Mouse (Mus musculus): ENCODE results near the gene Mical2.
A peak's percentile ranks its signal among the peaks of the same experiment; 100 is the strongest.

Gene Mical2

DNA sequence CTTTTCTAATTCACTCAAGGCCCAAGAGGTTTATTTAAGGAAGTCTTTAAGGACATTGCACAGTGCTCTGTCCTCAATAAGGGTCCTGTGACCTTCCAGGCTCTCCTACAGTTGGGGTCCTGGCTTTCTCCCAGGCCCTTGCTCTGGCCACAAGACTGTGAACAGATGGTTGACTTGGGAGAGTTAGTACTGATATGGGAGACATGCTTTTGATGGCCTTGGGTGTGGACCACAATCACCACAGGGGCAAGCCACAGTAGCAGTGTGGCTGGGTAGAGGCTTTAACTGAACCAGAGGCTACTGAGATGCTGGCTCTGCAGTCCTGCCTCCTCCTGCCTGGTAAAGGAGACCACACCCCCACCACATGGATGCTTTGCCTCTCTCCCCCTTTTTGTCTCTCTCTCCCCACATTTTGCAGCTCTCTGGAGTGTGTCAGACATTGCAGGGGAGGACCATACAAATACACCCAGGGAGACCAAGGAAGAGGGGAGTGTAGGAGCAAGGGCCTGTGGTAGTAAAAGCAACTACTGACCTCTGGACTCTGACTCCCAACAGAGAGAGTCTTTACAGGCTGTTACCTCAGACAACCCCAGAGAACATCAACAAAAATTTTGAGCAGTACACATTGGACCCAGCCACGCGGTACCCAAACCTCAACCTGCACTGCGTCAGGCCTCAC is 94.5 kb downstream of the Mical2 start:
- peak in 1 of 2 experiments; percentile 22 for DNase-seq

DNA sequence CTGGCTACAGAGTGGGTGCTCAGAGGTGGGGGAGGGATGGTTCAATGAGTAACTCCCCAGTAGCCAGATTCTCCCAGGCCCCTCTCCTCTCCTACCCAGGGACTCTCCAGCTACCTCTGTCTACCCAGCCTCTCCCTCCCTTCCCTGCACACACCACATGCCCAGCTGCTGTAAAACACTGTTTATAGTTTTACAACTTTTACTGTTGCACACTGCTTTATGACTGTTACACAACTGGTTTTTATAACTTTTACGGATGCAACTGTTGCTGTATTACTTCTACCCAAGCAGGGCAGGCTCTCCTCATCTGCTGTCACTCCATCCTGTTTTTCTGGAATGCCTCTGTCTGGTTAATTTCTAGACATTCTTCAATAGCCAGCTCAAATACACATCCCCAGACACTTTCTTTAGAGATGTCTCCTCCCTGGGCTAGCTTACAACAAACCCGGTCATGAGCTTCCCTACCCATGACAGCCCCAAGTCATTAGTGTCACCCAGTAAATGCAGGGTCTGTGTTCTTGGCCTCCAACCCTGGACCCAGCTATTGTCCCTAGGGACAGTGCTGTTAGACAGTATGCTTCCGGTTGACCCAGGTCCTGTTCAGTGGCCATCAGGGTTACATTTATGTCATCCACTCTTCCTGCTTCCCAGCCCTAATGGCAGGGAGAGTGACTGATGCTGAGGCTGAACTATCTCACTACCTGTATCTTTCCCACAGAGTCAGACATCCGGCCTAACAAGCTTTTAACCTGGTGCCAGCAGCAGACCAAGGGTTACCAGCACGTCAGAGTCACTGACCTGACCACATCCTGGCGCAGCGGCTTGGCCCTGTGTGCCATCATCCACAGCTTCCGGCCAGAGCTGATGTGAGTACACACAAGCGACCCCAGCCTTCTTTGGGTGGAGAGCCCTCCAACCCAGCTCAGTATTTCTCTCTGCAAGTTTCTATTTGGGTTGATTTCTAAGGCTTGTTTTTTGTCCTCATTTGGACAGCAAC is 96.4 kb downstream of the Mical2 start:
- DNase-seq = no peak

DNA sequence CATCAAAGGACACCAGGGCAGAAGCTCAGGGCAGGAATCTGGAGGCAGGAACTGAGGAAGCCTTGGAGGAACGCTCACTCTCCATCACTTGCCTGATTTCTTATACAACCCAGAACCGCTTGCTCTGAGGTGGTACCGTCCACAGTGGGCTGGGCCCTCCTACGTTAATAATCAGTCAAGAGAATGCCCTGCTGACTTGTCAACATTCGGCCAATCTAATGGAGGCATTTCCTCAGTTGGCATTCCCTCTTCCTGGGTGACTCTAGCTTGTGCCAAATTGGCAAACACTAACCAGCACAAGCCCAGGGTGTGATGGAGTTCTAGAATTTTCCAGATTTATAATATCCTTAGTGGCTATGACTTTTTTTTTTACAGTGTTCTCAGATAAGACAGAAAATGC is 98.9 kb downstream of the Mical2 start:
- DNase-seq = no peak

DNA sequence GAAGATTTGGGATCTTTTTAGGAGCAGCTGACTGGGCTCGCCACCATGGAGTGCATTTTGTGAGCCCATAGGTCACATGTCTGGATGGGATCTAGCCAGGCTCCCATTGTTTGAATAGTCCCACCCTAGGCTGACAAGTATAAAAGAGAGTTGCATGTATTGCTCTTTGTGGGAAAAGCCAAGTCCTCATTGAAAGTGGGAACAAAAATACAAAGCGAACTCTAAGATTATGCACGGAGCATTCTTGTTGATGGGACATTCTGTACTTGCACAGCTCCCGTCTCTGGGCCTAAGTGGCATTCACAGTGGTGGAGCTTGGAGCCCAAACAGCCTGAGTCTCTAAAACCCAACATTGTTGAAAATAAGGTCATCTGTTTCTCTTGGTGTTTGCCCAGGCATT is 101.2 kb downstream of the Mical2 start:
- DNase-seq = no peak

DNA sequence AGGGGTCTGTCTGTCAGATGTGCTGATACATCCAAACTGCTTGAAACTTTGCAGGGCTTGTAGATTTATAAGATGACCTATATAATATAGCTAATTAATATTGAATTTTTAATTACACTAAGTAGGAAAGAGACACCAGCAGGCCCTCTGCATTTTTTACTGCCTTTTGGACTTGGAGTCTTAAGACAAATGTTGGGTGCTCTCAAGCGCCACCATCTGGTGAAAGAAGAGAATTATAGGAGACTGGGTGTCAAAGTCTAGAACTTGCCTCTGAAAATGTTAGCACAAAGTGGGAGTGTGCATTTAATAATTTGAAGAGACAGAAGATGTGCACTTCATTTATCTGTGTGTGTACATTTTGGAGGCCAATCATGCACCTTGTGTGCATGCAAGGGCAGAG is 103.3 kb downstream of the Mical2 start:
- peak; percentile 45 to 68 for DNase-seq

DNA sequence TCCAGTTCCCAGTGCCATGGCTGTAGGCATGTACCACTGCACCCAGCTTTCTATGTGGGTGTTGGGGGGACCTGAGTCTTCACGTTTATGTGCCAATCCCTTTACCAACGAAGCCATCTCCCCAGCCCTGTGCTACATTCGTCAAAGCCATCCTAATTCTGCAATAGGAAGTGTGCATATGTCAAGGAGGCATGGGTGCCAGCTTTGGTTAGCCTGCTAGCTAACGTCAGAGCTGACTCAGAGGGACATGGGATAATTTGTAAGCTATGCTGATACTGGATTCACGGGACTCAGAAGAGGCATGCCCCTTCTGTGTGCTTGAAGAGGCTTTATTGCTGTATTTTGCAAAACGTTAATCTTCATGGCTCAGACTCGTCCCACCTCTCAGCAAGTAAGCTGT is 103.8 kb downstream of the Mical2 start:
- DNase-seq = no peak

DNA sequence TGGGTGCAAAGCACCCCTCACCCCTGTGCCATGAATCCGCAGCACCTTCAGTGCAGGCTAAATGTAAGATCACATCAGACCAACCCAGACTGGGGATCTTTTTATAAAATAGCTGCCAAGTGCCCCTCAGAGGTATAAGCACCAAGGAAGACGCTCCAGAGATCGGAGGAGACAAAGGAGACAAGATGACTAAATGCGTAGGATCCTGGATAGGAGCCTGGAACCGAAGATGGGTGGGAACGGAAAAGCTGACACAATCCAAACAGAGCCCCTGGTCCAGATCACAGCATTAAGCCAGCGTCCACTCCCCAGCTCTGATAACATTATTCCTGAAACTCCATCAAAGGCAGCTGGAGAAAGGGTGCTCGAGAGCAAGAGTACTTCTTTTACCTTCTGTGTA is 105.3 kb downstream of the Mical2 start:
- DNase-seq = no peak

DNA sequence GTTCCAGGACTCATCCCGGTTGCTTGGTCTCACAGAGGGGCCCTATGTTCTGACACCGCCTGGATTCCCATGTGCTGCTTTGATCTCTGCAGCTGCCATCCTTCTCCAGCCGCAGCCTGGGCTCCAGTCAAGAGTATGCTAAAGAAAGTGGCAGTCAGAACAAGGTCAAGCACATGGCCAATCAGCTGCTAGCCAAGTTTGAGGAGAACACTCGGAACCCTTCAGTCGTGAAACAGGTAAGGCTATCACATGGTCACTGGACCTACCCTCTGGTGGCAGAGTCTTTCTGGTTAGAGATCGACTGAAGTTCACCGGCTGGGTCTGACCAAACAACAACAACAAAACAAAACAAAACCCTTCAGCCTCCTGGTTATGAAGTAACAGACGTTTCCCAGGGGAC is 106.1 kb downstream of the Mical2 start:
- no peak for DNase-seq

DNA sequence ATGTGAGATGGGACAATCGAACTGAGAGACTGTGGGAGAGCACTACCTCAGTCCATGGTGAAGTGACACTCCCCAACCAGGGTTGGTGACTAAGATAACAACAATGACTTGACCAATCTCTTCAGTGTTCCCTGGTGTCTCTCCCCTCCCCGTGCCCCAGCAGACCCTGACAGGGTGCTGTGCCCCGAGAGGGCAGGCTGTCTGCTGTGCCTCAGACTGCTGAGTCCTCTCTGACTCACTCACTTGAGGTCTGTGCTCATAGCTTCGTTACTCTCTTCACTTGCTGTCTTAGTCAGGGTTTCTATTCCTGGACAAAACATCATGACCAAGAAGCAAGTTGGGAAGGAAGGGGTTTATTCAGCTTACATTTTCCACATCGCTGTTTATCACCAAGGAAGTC is 106.8 kb downstream of the Mical2 start:
- DNase-seq = no peak

DNA sequence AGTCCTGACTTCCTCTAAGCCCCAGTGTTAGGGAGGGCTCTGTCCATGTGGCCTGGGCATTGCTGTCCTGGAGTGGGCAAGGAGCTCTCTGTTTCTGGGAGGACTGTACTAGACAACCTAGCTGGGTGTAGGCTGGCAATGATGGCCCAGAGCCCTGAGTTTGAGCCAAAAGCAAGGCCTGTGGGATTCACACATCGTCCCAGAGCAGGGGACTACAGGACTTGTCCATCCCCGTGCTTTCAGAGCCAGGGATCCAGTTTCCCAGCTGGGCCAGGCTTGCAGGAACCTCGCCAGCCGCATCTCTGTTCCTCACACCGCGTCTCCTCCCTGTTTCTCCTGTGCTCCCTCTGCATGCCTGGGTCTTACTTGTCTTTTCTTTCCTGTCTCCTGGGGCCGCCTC is 107.7 kb downstream of the Mical2 start:
- no peak for DNase-seq

DNA sequence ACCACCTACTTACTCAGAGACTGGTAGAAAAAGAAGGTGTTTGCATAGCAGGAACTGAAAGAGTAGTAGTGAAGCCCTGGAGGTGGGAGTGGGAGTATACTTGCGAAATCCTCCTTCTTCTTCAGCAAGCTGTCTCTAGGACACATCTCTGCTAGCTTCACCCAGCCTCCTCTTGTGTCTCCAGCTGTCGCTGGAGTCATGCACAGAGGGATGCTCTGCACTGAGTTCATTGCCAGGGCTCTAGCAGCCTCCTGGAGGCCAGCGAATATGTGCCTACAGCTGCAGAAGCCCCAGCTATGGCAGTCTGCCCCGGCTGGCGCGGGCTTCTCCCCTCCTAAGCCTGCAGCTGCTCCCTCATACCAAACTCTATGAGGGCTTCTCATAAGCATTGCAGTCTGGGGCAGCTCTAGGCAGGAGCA is 110.6 kb downstream of the Mical2 start:
- no peak for DNase-seq

DNA sequence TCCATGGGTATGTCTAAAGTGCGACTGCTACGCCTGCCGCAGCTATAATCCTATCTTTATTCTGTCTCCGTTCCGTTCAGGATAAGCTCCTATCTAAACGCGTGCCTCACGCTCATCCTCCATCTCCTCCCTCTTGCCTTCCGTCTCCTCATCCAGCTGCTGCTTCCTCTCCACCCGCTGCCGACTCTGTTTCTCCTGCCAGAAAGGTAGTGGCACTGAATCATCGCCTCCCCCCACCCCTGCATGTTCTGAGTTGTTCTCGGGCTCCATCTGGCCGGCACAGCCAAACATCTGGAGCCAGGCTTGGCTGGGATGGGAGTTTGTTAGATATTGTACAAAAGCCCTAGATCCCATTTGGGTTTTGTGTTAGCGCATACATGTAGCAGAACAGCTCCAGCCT is 111.1 kb downstream of the Mical2 start:
- DNase-seq = no peak

DNA sequence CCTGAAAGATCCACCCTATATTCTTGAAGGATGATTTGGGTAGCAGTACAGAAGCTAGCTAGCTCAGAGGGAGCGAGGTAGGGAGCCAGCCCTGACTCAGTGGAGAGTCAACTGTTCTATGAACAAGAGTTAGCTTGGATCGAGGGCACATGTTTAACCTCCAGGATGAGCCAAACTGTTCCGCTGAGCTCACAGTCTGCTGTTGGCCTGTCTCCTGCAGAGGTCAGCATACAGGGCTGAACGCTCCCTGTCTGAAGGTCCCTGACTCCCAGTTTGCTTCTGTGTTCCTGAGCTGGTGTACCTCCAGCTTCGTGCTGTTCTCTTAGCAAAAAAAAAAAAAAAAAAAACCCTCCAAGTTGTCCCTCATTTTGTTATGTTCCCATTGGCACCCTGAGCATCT is 112.1 kb downstream of the Mical2 start:
- DNase-seq = no peak

DNA sequence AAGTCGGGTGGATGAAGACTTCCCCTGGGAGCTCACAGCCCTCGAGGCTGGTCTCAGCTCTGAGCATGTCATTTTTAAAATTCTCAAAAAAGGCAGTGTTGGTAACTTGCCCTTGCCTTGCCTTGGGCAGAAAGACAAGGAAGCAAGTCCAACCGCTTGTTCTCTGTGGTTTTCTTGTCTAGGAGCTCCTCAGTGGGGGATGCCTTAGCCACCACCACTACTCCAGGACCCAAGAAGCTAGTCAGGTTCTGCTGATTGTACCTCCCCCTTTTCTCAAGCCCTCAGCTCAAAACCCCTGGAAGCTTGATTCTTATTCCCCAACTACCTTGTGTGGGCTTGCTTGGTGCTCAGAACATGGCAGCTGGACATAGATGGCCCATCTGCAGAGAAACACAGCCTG is 115.4 kb downstream of the Mical2 start:
- no peak for DNase-seq

DNA sequence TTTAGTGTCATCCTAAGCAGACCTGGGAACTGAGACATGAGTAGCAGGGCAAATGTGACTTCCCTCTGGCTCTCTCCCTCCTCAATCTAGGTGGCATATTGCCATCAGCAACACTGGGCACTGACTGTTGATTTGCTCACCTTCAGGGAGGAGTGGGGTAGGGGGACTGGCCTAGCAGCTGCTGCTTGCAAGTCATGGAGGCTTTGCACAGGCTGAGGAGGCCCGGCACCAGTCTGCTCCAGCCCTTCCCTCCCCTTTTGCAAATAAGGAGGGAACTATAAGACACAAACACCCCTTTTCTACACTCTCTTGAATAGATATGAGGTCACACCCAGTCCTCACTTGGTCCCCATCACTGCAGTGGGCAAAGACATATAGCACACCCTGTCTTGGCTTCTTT is 120.0 kb downstream of the Mical2 start:
- DNase-seq = no peak

DNA sequence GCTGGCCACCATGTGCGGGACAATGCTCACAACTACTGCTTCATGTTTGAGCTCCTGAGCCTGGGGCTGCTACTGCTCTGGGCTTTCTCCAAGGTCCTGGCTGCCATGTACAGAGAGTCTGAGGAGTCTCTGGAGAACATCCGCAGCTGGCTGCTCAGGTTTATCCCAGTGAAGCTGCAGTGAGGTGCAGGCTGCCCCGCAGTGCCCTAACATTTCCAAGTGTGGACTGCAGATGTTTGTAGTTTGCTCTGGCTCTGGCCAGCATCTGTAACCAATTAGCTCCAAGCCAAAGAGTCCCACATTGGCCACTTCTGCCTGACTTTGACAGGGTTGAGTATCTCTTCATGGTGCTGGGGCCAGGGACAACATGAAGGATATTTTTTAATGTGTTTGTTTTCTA is 125.9 kb downstream of the Mical2 start:
- no peak for DNase-seq

DNA sequence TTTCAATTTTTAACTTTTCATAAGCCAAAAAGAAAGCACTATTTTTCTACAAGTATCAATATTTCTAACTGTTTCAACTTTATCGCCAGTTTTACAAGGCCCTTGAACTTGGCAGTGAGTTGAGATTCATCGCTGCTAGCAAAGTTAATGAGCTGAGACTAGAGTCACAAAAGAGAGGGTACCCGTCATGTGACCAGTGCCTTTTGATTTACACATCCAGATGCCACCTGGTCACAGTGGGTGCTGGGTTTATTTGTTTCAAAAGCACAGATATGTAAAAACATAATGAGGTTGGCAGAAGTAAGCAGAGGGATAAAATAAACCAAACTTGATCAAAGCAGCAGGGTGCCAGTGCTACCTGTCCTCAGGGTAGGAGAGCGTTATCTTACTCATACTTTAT is 126.3 kb downstream of the Mical2 start:
- DNase-seq = no peak

DNA sequence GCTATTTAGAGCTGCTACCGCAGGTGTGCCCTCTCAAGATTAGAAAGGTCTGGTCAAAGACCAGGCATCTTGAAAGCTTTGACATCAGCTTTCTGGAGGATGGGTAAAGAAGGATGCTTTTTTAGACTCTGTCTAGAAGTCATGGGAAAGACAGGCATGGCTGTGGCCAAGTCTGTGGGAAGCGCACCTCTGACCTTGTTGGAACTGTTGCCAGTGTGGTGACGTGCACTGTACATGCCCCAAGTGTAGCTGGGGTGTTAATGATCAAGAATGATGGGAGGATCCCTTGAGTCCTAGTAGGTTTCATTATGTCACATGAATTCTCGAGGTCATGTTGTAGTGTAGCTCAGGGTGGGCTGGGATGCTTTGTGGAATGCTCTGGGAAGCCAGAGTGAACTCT is 127.4 kb downstream of the Mical2 start:
- DNase-seq = no peak

DNA sequence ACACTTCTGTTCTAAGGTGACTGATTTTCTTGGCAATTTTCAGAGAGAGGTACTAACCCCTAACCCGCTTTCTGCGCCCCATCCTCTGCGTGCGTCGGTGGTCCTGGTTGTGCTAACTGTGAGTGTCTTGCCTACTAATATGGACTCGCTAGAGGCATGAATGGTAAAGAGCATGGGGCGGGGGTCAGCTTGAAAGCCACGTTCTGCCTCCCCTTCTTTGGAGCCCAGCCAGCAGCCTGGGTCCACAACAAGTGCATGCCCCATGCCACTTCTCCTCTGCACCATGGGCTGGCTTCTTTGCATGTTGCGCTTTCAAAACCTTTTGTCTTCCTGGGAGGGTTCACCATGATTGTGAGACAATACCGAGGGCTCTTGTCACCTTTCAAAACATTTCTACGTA is 128.3 kb downstream of the Mical2 start:
- no peak for DNase-seq

DNA sequence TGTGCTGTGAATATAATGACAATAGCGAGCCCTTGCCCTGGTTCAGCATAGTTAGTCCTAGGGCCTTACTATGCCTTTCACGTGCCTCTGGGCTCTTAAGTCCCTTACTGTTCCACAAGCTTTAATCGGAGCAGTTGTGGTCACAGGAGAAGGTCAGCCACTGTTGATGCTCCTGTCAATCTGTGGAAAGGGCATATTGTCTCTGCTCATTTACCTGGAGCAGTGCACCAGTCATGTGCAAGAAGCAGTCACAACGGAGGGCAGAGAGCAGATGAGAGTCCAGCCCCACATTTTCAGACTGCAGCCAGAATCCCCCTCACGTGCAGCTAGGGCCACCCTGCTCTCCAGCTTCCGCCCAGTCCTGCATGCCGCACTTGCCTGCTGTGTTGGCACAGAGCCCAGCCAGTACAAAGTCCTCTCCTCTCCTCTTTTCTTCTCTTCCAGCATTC is 128.9 kb downstream of the Mical2 start:
- peak; percentile 80 to 89 for DNase-seq

DNA sequence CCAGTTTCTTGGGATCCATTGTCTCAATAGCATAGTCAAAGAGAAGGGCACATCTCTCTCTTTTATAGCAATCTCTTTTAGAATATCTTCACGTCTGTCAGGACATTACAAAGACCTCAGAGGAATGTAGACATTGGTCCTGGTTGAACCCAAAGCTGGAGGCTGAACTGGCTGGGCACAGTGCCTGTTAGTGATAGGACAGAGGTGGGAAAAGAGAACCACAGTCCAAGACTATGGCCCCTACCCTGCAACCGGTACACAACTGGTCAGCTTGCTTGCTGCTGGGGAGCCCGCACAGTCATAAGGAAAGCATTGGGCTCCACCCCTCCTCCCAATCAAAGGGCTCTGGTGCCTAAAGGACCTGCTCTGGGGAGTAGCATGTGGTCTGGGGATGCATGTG is 133.9 kb downstream of the Mical2 start:
- DNase-seq = no peak

DNA sequence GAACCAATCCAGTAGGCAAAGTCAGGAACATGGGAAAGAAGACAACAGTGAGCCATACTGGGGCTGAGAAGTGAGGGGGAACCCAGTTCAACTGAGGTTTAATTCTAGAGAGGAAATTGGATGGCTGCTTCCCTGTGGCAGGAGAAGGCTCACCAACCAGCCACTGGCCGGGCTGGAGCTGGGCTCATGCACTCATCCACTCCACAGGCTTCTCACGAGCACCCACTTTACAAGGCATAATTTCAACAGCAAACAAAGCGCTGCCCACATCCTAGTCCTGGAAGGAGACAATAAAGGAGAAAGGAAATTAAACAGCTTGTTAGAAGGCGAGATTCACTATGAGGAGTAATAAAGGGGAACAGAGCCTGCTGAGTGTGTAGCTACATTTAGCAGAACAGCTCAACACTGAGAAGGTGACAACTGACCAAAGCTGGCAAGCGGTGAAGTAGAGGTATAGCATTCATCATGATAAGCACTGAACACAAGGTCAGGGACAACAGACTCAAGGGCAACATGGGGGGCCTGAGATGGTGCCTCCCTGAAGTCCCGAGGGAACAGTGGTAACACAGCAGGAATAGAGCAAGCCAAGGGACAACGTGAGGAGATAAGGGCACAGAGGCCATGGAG is 137.0 kb downstream of the Mical2 start:
- DNase-seq = no peak

DNA sequence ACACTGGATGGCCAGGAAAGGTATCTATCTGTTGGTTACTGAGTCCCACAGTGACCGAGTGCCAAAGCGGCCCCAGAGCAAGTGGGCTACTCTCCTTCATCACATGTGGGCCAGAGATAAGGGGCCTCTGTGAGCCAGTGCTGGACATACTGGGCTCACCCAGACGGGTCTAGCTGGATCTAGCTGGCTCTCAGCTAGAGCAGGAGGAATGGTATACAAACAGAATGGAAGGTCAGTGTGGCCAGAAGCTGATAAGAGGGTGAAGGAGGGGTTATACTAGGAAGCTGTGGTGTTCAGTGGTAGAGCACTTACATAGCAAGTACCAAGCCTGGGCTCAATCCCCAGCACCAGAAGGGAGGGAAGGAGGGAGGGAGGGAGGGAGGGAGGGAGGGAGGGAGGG is 140.2 kb downstream of the Mical2 start:
- no peak for DNase-seq

DNA sequence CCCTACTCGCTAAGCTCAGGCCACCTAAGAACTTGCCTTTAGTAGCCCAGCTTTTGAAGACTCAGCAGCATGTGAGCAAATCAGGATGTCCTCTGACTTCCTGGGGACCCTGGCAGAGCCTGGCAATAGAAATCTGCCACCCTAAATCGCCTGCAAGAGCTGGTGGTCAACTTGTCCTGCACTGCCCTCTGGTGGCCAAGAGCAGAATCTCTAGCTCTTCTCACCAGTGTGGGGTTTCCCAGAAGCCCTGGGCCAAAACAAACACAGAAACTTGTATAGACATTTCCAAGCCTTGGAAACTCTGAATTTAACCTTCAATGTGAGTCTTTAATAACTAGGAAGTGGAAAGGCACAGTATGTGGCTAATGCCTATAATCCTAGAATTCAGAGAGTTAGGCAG is 143.4 kb downstream of the Mical2 start:
- DNase-seq = peak; percentile 92 to 93

Data from kidney, postnatal 4 days (tissue).